Mouse (Mus musculus) embryonic stem cell, embryonic (primary cell): ENCODE measurements around the gene H2al1b.
"Not testable (repeated sequence)": the region's sequence is repeated elsewhere in the genome, so short reads cannot be mapped to it uniquely, and the experiment has no call there.

ENCODE experiments used
- CTCF ChIA-PET, 4 experiments: fragments of 300-600 bp in 2 of 4; fragments of 350-600 bp in 2 of 4; sonication (Branson Sonifier 250); formaldehyde crosslinking; loops; one replicate each; lab custom pipeline; 2022; ENCODE audit warnings: inconsistent platforms in 2 of 4; lab: Charles Lee
- POLR2A ChIA-PET, 4 experiments: fragments of 300-600 bp in 2 of 4; fragments of 350-600 bp in 2 of 4; sonication (Branson Sonifier 250); formaldehyde crosslinking; loops; one replicate each; lab custom pipeline; 2022; ENCODE audit warnings: antibody characterized with exemption in 4 of 4, inconsistent platforms in 1 of 4; lab: Charles Lee

Gene H2al1b

GRCm38 (mm10) chrX:11302132-11302531 is at the start of gene H2al1b:
H2al1b (plus strand) TSS chrX:11302432.
- CTCF ChIA-PET, POLR2A ChIA-PET: not testable (repeated sequence)

- ChIA-PET POLR2A (interaction anchor here in 1 of 4 experiments (1.5 kb wide), 1 partner anchor 13 kb away, joined by 3 read pairs; no protein-coding TSS in a partner anchor), CTCF (no interaction called here)
Measured at GRCm38 (mm10) chrX:11254062-11254461, 48.2 kb upstream of the H2al1b start.

GRCm38 (mm10) chrX:11254521-11255207 is 47.6 kb upstream of the H2al1b start:
- ChIA-PET CTCF (no interaction called here), POLR2A (interaction anchor here in 1 of 4 experiments (1.5 kb wide), 1 partner anchor 14 kb away, joined by 3 read pairs; no protein-coding TSS in a partner anchor)

GRCm38 (mm10) chrX:11255564-11256360 is 46.5 kb upstream of the H2al1b start:
- ChIA-PET POLR2A (no interaction called here), CTCF (no interaction called here)

GRCm38 (mm10) chrX:11264918-11265317 is 37.3 kb upstream of the H2al1b start:
- ChIA-PET CTCF (no interaction called here), POLR2A (no interaction called here)

- ChIA-PET POLR2A (interaction anchor here in 2 of 4 experiments (0.5 to 0.6 kb wide), 2 partner anchors 735 to 1237 kb away, joined by 3 to 12 read pairs; no protein-coding TSS in a partner anchor), CTCF (no interaction called here)
Measured at GRCm38 (mm10) chrX:11267791-11268190, 34.4 kb upstream of the H2al1b start.

GRCm38 (mm10) chrX:11269074-11269473 is 33.2 kb upstream of the H2al1b start:
- ChIA-PET CTCF (no interaction called here), POLR2A (no interaction called here)

GRCm38 (mm10) chrX:11273190-11273589 is 29.0 kb upstream of the H2al1b start:
- ChIA-PET POLR2A (no interaction called here), CTCF (no interaction called here)

- POLR2A ChIA-PET: no interaction called here
- CTCF ChIA-PET: no interaction called here
Measured at GRCm38 (mm10) chrX:11277083-11277482, 25.1 kb upstream of the H2al1b start.

- ChIA-PET CTCF (no interaction called here), POLR2A (no interaction called here)
Measured at GRCm38 (mm10) chrX:11280741-11281140, 21.5 kb upstream of the H2al1b start.

GRCm38 (mm10) chrX:11288306-11288882 is 13.8 kb upstream of the H2al1b start:
- ChIA-PET POLR2A (interaction anchor here in 1 of 4 experiments (0.6 kb wide), 1 partner anchor 908 kb away, joined by 3 read pairs; no protein-coding TSS in a partner anchor), CTCF (interaction anchor here in 1 of 4 experiments (0.6 kb wide), 1 partner anchor 406 kb away, joined by 9 read pairs; no protein-coding TSS in a partner anchor)

- CTCF ChIA-PET: interaction anchor here in 1 of 4 experiments (0.6 kb wide), 1 partner anchor 1732 kb away, joined by 3 read pairs; no protein-coding TSS in a partner anchor
- POLR2A ChIA-PET: interaction anchor here in 1 of 4 experiments (1.4 kb wide), 1 partner anchor 11 kb away, joined by 3 read pairs; no protein-coding TSS in a partner anchor
Measured at GRCm38 (mm10) chrX:11289244-11289643, 13.0 kb upstream of the H2al1b start.

- CTCF ChIA-PET, POLR2A ChIA-PET: not testable (repeated sequence)
Measured at GRCm38 (mm10) chrX:11298957-11299356, 3.3 kb upstream of the H2al1b start, which contains the start of gene H2al1a. H2al1a (plus strand) TSS chrX:11299257.

- POLR2A ChIA-PET, CTCF ChIA-PET: not testable (repeated sequence)
Measured at GRCm38 (mm10) chrX:11305355-11305754, 3.1 kb downstream of the H2al1b start, which contains the start of gene H2al1c. H2al1c (plus strand) TSS chrX:11305655.

GRCm38 (mm10) chrX:11308524-11308923 is 6.3 kb downstream of the H2al1b start, which contains the start of gene H2al1d:
H2al1d (plus strand) TSS chrX:11308824.
- CTCF ChIA-PET, POLR2A ChIA-PET: not testable (repeated sequence)

GRCm38 (mm10) chrX:11311634-11312033 is 9.4 kb downstream of the H2al1b start, which contains the start of gene H2al1e:
H2al1e (plus strand) TSS chrX:11311934.
- CTCF ChIA-PET, POLR2A ChIA-PET: not testable (repeated sequence)

GRCm38 (mm10) chrX:11314858-11315257 is 12.6 kb downstream of the H2al1b start, which contains the start of gene H2al1f:
H2al1f (plus strand) TSS chrX:11315158.
- POLR2A ChIA-PET, CTCF ChIA-PET: not testable (repeated sequence)

GRCm38 (mm10) chrX:11317956-11318355 is 15.7 kb downstream of the H2al1b start, which contains the start of gene H2al1g:
H2al1g (plus strand) TSS chrX:11318256.
- CTCF ChIA-PET, POLR2A ChIA-PET: not testable (repeated sequence)

GRCm38 (mm10) chrX:11321192-11321591 is 19.0 kb downstream of the H2al1b start, which contains the start of gene H2al1h:
H2al1h (plus strand) TSS chrX:11321492.
- CTCF ChIA-PET, POLR2A ChIA-PET: not testable (repeated sequence)
